Mouse (Mus musculus): Measurements from ENCODE around the gene Adh7. TPM values are rescaled to one million over a fixed set of nuclear protein-coding genes. Genes with fewer than 3 reads are reported as not detected.

Adh7 gene
- polyA plus RNA-seq, 1 experiment from 2014 or later, result 0.27 TPM

DNA sequence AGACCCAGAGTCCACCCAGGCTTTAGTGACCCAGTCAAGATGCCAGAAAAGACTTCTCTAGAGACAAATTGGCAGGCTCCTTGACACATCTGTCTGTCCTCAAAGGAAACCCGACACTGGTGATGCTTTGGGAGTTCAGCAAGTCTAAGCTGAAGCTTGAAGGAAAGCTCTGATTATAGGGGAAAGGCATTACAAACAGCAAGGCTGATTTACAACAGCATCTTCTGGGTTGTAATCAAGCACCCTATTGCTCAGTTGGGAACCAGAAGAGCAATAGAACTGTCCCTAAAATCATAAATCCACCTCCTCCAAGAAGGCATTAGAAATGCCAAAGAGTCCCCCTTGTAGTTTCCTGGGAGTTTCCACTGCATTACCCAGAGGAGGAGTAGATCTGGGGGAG is 52.9 kb downstream of the Adh7 start:
- Histone ChIP-seq H3K9ac (ENCODE audit: low read depth, low read length) (no peak overlapping the region), H3K27ac (ENCODE audit: low read length) (no peak overlapping the region), H3K9me3 (replicated peaks; ENCODE audit: control insufficient read depth, low read length) (no peaks in the 10 kb centered on the region), H3K27me3 (ENCODE audit: control insufficient read depth, insufficient read depth, low read depth, low read length) (no peaks in the 10 kb centered on the region), H3K4me3 (ENCODE audit: low read depth, low read length) (no peak overlapping the region), H3K36me3 (ENCODE audit: control insufficient read depth, insufficient read depth) (no peaks in the 10 kb centered on the region), H3K4me2 (ENCODE audit: low read depth, low read length) (no peak overlapping the region), H3K4me1 (ENCODE audit: control insufficient read depth, low read depth, low read length) (peaks cover under 1% of the 10 kb centered on the region; the same call in 1 of the 2 replicates)
- WGBS (ENCODE audit: insufficient replicate concordance), result 12% methylated on average over 1 of the region's 1 CpGs
- ATAC-seq (ENCODE audit: low read depth), result no peak

GRCm38 (mm10) chr3:138271297-138271696 is 53.7 kb downstream of the Adh7 start:
- H3K9ac ChIP-seq (ENCODE audit: low read depth, low read length), result no peak overlapping the region
- H3K9me3 ChIP-seq (replicated peaks; ENCODE audit: control insufficient read depth, low read length), result no peaks in the 10 kb centered on the region
- no peak overlapping the region for H3K4me3 ChIP-seq (ENCODE audit: low read depth, low read length)
- no peaks in the 10 kb centered on the region for H3K27me3 ChIP-seq (ENCODE audit: control insufficient read depth, insufficient read depth, low read depth, low read length)
- no peak overlapping the region for H3K4me2 ChIP-seq (ENCODE audit: low read depth, low read length)
- H3K36me3 ChIP-seq (ENCODE audit: control insufficient read depth, insufficient read depth), result no peaks in the 10 kb centered on the region
- WGBS (ENCODE audit: insufficient replicate concordance), result 53% methylated on average over 2 of the region's 2 CpGs
- no peak overlapping the region for H3K27ac ChIP-seq (ENCODE audit: low read length)
- ATAC-seq (ENCODE audit: low read depth), result no peak
- peaks cover 2% of the 10 kb centered on the region; the same call in 1 of the 2 replicates for H3K4me1 ChIP-seq (ENCODE audit: control insufficient read depth, low read depth, low read length)

DNA sequence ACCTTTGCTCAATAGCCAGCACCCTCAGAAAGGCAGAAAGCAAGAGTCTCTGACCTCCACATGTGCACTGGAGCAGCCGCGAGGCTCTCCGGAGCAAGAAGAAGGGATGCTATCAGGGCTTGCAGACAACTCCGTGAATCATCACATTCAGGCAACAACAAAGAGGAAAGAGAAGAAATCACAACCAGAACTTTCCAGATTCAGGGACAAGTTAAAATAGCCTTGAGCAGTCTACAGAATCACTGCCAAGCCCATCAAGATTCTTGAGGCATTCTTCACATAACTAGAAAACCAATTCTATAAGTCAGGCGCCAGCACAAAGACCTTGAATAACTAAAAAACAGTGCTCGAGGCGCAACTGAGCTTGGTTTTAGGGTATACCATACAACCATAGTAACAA is 55.5 kb downstream of the Adh7 start:
- H3K9ac ChIP-seq (ENCODE audit: low read depth, low read length), result no peak overlapping the region
- no peak for ATAC-seq (ENCODE audit: low read depth)
- H3K36me3 ChIP-seq (ENCODE audit: control insufficient read depth, insufficient read depth), result no peaks in the 10 kb centered on the region
- no peak overlapping the region for H3K4me2 ChIP-seq (ENCODE audit: low read depth, low read length)
- 66% methylated on average over 7 of the region's 7 CpGs for WGBS (ENCODE audit: insufficient replicate concordance)
- no peak overlapping the region for H3K4me3 ChIP-seq (ENCODE audit: low read depth, low read length)
- H3K9me3 ChIP-seq (replicated peaks; ENCODE audit: control insufficient read depth, low read length), result no peaks in the 10 kb centered on the region
- H3K27ac ChIP-seq (ENCODE audit: low read length), result no peak overlapping the region
- H3K27me3 ChIP-seq (ENCODE audit: control insufficient read depth, insufficient read depth, low read depth, low read length), result no peaks in the 10 kb centered on the region
- peaks cover 2% of the 10 kb centered on the region; the same call in 1 of the 2 replicates for H3K4me1 ChIP-seq (ENCODE audit: control insufficient read depth, low read depth, low read length)

- no peak overlapping the region for H3K9ac ChIP-seq (ENCODE audit: low read depth, low read length)
- peaks cover 2% of the 10 kb centered on the region; the same call in 1 of the 2 replicates for H3K4me1 ChIP-seq (ENCODE audit: control insufficient read depth, low read depth, low read length)
- no peak overlapping the region for H3K27ac ChIP-seq (ENCODE audit: low read length)
- ATAC-seq (ENCODE audit: low read depth), result no peak
- WGBS (ENCODE audit: insufficient replicate concordance), result 56% methylated on average over 3 of the region's 3 CpGs
- H3K9me3 ChIP-seq (replicated peaks; ENCODE audit: control insufficient read depth, low read length), result no peaks in the 10 kb centered on the region
- no peak overlapping the region for H3K4me2 ChIP-seq (ENCODE audit: low read depth, low read length)
- no peak overlapping the region for H3K4me3 ChIP-seq (ENCODE audit: low read depth, low read length)
- no peaks in the 10 kb centered on the region for H3K27me3 ChIP-seq (ENCODE audit: control insufficient read depth, insufficient read depth, low read depth, low read length)
- no peaks in the 10 kb centered on the region for H3K36me3 ChIP-seq (ENCODE audit: control insufficient read depth, insufficient read depth)
Observed at GRCm38 (mm10) chr3:138275100-138275499, 57.5 kb downstream of the Adh7 start.

DNA sequence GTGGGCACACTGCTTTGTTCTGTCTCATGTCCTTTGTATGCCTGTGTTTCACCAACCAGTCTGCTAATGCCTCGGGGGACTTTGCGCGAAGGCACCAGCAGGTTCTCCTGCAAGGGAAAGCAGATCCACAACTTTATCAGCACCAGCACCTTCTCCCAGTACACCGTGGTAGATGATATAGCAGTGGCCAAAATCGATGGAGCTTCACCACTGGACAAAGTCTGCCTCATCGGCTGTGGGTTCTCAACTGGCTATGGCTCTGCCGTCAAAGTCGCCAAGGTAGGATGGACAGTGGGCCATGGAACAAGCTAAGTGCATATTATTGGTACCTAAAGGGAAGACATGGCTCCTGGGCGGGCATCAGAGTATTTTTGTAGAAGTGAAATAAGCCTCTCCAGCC is 65.0 kb downstream of the Adh7 start:
- 72% methylated on average over 9 of the region's 9 CpGs for WGBS (ENCODE audit: insufficient replicate concordance)
- Histone ChIP-seq H3K4me2 (ENCODE audit: low read depth, low read length) (no peak overlapping the region), H3K9ac (ENCODE audit: low read depth, low read length) (no peak overlapping the region), H3K4me3 (ENCODE audit: low read depth, low read length) (no peak overlapping the region), H3K36me3 (ENCODE audit: control insufficient read depth, insufficient read depth) (no peaks in the 10 kb centered on the region), H3K4me1 (ENCODE audit: control insufficient read depth, low read depth, low read length) (no peaks in the 10 kb centered on the region), H3K9me3 (replicated peaks; ENCODE audit: control insufficient read depth, low read length) (no peaks in the 10 kb centered on the region), H3K27ac (ENCODE audit: low read length) (no peak overlapping the region), H3K27me3 (ENCODE audit: control insufficient read depth, insufficient read depth, low read depth, low read length) (no peaks in the 10 kb centered on the region)
- no peak for ATAC-seq (ENCODE audit: low read depth)

Other genes starting within 250 kb of the Adh7 start
- 12.1 and 13.0 TPM in 2 replicates for gene Dapp1, start 236.2 kb upstream of the Adh7 start, polyA plus RNA-seq (2015; fragmentation: Nextera tagmentation; extraction: Ambion mirVana)
- gene 1110002E22Rik, start 152.7 kb upstream of the Adh7 start, polyA plus RNA-seq (2015; fragmentation: Nextera tagmentation; extraction: Ambion mirVana), result 0.07 and 0.30 TPM in 2 replicates
- gene Gm5105, start 150.4 kb upstream of the Adh7 start, polyA plus RNA-seq (2015; fragmentation: Nextera tagmentation; extraction: Ambion mirVana), result not detected in 2 replicates
- 4.5 and 4.8 TPM in 2 replicates for gene Trmt10a, start 74.3 kb upstream of the Adh7 start, polyA plus RNA-seq (2015; fragmentation: Nextera tagmentation; extraction: Ambion mirVana)
- gene Mttp, start 72.8 kb upstream of the Adh7 start, polyA plus RNA-seq (2015; fragmentation: Nextera tagmentation; extraction: Ambion mirVana), result 45.6 and 48.8 TPM in 2 replicates
- gene 4930579F01Rik, start 23.9 kb upstream of the Adh7 start, polyA plus RNA-seq (2015; fragmentation: Nextera tagmentation; extraction: Ambion mirVana), result not detected in 2 replicates
- gene Adh1, start 43.2 kb downstream of the Adh7 start, polyA plus RNA-seq (2015; fragmentation: Nextera tagmentation; extraction: Ambion mirVana), result 101 and 138 TPM in 2 replicates
- gene Adh6a, start 95.5 kb downstream of the Adh7 start, polyA plus RNA-seq (2015; fragmentation: Nextera tagmentation; extraction: Ambion mirVana), result not detected in 2 replicates
- gene Adh6b, start 124.0 kb downstream of the Adh7 start, polyA plus RNA-seq (2015; fragmentation: Nextera tagmentation; extraction: Ambion mirVana), result 0.20 and 0.30 TPM in 2 replicates
- gene Adh4, start 197.7 kb downstream of the Adh7 start, polyA plus RNA-seq (2015; fragmentation: Nextera tagmentation; extraction: Ambion mirVana), result 0.06 and 0.09 TPM in 2 replicates
- gene Adh5, start 225.3 kb downstream of the Adh7 start, polyA plus RNA-seq (2015; fragmentation: Nextera tagmentation; extraction: Ambion mirVana), result 178 and 180 TPM in 2 replicates

Data from liver, embryonic 16.5 days (tissue).